Mouse (Mus musculus): ENCODE measurements around the gene Pidd1. TPM values are rescaled to one million over a fixed set of nuclear protein-coding genes. Genes with fewer than 3 reads are reported as not detected.

Pidd1 gene
- polyA plus RNA-seq, 1 experiment = 1.9 TPM

DNA sequence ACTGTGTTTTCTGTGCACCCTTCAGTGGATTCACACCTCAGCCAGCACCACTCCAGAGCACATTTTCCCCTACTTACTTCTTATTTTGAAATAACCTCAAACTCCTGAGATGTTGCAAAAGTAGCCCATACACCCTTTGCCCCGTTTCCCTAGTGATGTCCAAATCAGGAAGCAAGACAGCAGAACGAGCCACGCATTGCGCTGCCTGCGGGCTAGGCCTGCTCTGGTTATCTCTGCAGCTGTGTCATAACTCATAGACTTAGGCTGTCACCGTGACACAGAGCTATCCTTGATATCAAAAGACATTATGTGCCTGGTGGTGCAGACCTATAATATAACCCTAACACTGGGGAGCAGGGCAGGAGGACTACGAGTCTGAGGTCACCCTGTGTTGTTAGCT is 49.7 kb downstream of the Pidd1 start:
- TF ChIP-seq TCF12 (IDR thresholded peaks at IDR 0.05; ENCODE audit: insufficient read depth, poor library complexity, severe bottlenecking) (no peak), E2F4 (IDR thresholded peaks at IDR 0.05; ENCODE audit: insufficient read depth) (no peak), MAX (IDR thresholded peaks at IDR 0.05; ENCODE audit: low read depth) (no peak), SRF (IDR thresholded peaks at IDR 0.05; ENCODE audit: control insufficient read depth, insufficient read length, low read depth) (no peak), POLR2A (IDR thresholded peaks at IDR 0.05; ENCODE audit: insufficient read length, low read depth) (no peak)
- Histone ChIP-seq H3K4me2 (ENCODE audit: low read depth) (no peak overlapping the region), H3K27me3 (ENCODE audit: control insufficient read depth, insufficient read depth, insufficient read length) (no peaks in the 10 kb centered on the region), H3K79me2 (ENCODE audit: control insufficient read depth, insufficient read depth) (peaks cover 33% of the 10 kb centered on the region), H3ac (ENCODE audit: control insufficient read depth, insufficient read length) (no peak overlapping the region), H3K36me3 (ENCODE audit: control insufficient read depth, insufficient read depth) (peaks cover 18% of the 10 kb centered on the region), H3K4me3 (no peak overlapping the region)

DNA sequence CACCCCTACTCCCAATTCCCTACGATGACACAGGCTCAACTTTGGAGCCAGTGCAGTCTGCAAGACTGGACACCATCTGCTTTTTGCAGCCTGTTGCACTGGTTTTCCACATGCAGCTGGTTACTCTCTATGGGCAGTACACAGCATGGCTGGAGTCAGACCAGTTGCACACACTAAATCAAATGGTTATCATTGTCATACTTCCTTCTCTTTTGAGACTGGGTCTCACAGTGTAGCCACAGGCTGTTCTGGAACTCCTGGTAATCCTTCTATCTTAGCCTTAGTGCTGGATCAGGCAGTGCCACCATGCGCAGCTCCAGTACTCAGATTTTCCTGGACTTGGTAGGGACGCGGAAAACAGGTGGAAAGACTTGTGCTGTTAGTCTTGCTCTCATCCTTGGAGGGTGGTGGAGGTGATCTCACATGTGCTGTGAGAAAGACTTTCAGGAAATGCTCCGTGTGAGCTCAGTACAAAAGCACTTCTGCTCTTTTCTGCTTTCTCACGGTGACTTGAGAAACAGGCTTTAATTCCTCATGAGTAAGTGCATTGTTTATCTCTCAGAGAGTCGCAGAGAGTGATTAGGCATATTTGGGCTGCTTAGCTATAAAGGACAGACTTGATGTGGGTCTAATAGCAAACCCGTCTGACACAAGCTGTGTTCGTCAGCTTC is 51.1 kb downstream of the Pidd1 start:
- no peak overlapping the region for H3ac ChIP-seq (ENCODE audit: control insufficient read depth, insufficient read length)
- H3K36me3 ChIP-seq (ENCODE audit: control insufficient read depth, insufficient read depth) = peaks cover 7% of the 10 kb centered on the region
- peak overlapping the region; percentile 99 for H3K4me2 ChIP-seq (ENCODE audit: low read depth)
- TF ChIP-seq MYOG (IDR thresholded peaks at IDR 0.05; ENCODE audit: control insufficient read depth in 1 of 3, insufficient read depth in 1 of 3, insufficient read length in 2 of 3, low read depth in 2 of 3) (peak in 1 of 3 experiments; percentile 7), REST (IDR thresholded peaks at IDR 0.05; ENCODE audit: insufficient read depth, insufficient read length) (no peak)
- peaks cover 33% of the 10 kb centered on the region for H3K79me2 ChIP-seq (ENCODE audit: control insufficient read depth, insufficient read depth)
- H3K4me3 ChIP-seq = peak overlapping the region; percentile 80
- H3K27me3 ChIP-seq (ENCODE audit: control insufficient read depth, insufficient read depth, insufficient read length) = no peaks in the 10 kb centered on the region

DNA sequence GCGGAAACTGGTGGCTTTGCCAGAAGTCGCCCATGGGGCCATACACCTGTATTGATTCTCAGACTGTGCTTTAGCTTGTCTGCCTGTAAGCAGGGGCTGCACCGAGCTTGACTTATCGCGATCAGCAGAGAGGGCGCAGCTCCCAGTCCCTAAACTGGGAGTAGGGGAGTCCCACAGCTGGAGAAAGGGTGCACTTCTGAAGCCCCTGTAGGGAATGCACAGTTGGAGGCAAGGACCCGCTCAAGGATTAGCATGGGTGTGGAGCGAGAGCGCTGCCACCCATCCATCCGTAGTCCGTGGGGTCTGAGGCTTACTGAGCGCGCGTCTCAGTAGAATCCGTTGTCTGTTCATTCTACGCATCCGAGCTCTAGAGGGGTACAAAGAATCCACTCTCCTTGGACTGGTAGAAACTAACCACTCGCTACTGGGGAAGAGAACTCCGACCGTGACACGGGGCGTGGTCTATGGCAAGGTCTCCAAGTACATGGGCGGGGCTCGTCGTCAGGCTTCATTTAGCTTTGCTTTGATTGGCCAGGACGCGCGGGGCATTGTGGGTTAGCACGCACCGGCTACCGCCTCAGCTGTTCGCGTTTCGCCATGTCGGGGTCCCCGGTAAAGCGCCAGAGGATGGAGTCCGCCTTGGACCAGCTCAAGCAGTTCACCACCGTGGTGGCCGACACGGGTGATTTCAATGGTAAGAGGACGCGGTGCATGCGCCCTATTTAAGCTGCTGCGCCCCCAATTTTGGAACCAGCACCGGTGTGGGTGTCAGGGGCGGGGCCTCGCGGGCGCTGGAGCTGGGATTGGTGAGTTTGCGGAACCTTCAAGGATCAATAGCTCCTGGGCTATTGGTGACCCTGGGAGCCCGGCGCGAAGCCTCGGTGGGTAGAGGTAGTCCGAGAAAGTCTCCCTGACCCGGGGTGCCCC is 51.9 kb downstream of the Pidd1 start, which contains the start of gene Taldo1:
Taldo1 (plus strand) TSS at position 575 of the 927 bp plus-strand sequence.
- Histone ChIP-seq H3K79me2 (ENCODE audit: control insufficient read depth, insufficient read depth) (peaks cover 33% of the 10 kb centered on the region), H3ac (ENCODE audit: control insufficient read depth, insufficient read length) (peak within 1 kb of the TSS; percentile 7), H3K36me3 (ENCODE audit: control insufficient read depth, insufficient read depth) (peaks cover 7% of the 10 kb centered on the region), H3K4me3 (peak within 1 kb of the TSS; percentile 80), H3K27me3 (ENCODE audit: control insufficient read depth, insufficient read depth, insufficient read length) (no peaks in the 10 kb centered on the region), H3K4me2 (ENCODE audit: low read depth) (peak within 1 kb of the TSS; percentile 99)
- TF ChIP-seq MYOG (IDR thresholded peaks at IDR 0.05; ENCODE audit: control insufficient read depth in 1 of 3, insufficient read depth in 1 of 3, insufficient read length in 2 of 3, low read depth in 2 of 3) (peak; percentile 53 to 83 (median 70)), POLR2A (IDR thresholded peaks at IDR 0.05; ENCODE audit: insufficient read length, low read depth) (peak; percentile 88), MYOD1 (IDR thresholded peaks at IDR 0.05; ENCODE audit: control insufficient read depth in 1 of 3, insufficient read length in 2 of 3, low read depth in 2 of 3) (peak in 2 of 3 experiments; percentile 49 to 81), CEBPB (IDR thresholded peaks at IDR 0.05; ENCODE audit: insufficient read depth, poor library complexity, severe bottlenecking) (no peak), POLR2AphosphoS2 (IDR thresholded peaks at IDR 0.05; ENCODE audit: insufficient read length, low read depth) (peak; percentile 93), SRF (IDR thresholded peaks at IDR 0.05; ENCODE audit: control insufficient read depth, insufficient read length, low read depth) (no peak), TCF12 (IDR thresholded peaks at IDR 0.05; ENCODE audit: insufficient read depth, poor library complexity, severe bottlenecking) (no peak), TCF3 (IDR thresholded peaks at IDR 0.05; ENCODE audit: insufficient read length, low read depth) (no peak), REST (IDR thresholded peaks at IDR 0.05; ENCODE audit: insufficient read depth, insufficient read length) (no peak), E2F4 (IDR thresholded peaks at IDR 0.05; ENCODE audit: insufficient read depth) (no peak), USF1 (IDR thresholded peaks at IDR 0.05; ENCODE audit: low read depth) (no peak), MAX (IDR thresholded peaks at IDR 0.05; ENCODE audit: low read depth) (no peak)

DNA sequence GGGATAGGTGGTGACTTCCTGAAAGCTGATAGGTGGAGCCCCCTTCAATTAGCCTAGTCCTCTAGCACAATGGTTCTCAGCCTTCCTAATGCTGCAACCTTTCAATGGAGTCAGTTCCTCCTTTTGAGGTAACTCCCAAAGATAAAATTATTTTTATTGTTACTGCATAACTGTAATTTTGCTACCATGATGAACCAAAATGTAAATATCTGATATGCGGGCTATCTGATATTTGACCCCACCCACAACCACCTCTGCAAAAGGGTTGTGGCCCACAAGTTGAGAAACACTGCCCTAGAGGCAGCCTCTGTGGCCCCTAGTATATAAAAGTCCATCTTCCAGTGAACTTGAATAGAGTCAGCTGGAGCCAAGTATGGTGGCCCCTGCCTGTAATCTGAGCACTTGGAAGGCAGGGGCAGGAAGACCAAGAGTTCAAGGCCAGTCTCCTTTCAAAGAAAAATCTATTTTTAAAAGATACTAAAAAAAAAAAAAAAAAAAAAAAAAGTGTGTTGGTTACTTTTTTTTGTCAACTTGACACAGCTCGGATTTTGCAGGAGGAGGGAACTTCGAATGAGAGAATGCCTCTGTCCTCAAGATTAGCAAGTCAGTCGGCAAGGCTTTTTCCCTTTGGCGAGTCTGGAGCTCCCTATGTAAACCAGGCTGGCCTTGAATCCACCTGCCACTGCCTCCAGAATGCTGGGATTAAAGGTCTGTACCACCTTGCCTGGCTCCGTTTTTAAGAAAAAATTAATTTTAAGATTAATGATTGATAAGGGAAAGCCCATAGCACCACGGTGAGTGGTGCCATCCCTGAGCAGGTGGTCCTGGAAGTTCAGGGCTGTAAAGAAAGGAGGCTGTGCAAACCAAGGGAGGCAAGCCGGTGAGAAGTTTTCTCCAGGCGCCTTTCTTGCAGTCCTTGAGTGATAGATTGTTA is 53.2 kb downstream of the Pidd1 start:
- H3K36me3 ChIP-seq (ENCODE audit: control insufficient read depth, insufficient read depth) = no peaks in the 10 kb centered on the region

More for the DNA sequence above, 53.2 kb downstream of the Pidd1 start:
- Histone ChIP-seq H3K79me2 (ENCODE audit: control insufficient read depth, insufficient read depth) (peaks cover 32% of the 10 kb centered on the region), H3K27me3 (ENCODE audit: control insufficient read depth, insufficient read depth, insufficient read length) (no peaks in the 10 kb centered on the region), H3ac (ENCODE audit: control insufficient read depth, insufficient read length) (no peak overlapping the region), H3K4me3 (no peak overlapping the region), H3K4me2 (ENCODE audit: low read depth) (no peak overlapping the region)
- TF ChIP-seq MYOD1 (IDR thresholded peaks at IDR 0.05; ENCODE audit: control insufficient read depth in 1 of 3, insufficient read length in 2 of 3, low read depth in 2 of 3) = no peak
- no peak for TF ChIP-seq MYOG (IDR thresholded peaks at IDR 0.05; ENCODE audit: control insufficient read depth in 1 of 3, insufficient read depth in 1 of 3, insufficient read length in 2 of 3, low read depth in 2 of 3)
- no peak for TF ChIP-seq USF1 (IDR thresholded peaks at IDR 0.05; ENCODE audit: low read depth)
- no peak for TF ChIP-seq MAX (IDR thresholded peaks at IDR 0.05; ENCODE audit: low read depth)
- no peak for TF ChIP-seq TCF3 (IDR thresholded peaks at IDR 0.05; ENCODE audit: insufficient read length, low read depth)
- no peak for TF ChIP-seq TCF12 (IDR thresholded peaks at IDR 0.05; ENCODE audit: insufficient read depth, poor library complexity, severe bottlenecking)
- no peak for TF ChIP-seq CEBPB (IDR thresholded peaks at IDR 0.05; ENCODE audit: insufficient read depth, poor library complexity, severe bottlenecking)
- no peak for TF ChIP-seq REST (IDR thresholded peaks at IDR 0.05; ENCODE audit: insufficient read depth, insufficient read length)
- TF ChIP-seq POLR2A (IDR thresholded peaks at IDR 0.05; ENCODE audit: insufficient read length, low read depth) = no peak
- TF ChIP-seq POLR2AphosphoS2 (IDR thresholded peaks at IDR 0.05; ENCODE audit: insufficient read length, low read depth) = no peak
- no peak for TF ChIP-seq E2F4 (IDR thresholded peaks at IDR 0.05; ENCODE audit: insufficient read depth)
- TF ChIP-seq SRF (IDR thresholded peaks at IDR 0.05; ENCODE audit: control insufficient read depth, insufficient read length, low read depth) = no peak
